Mouse (Mus musculus): ENCODE measurements around the gene Utrn. TPM values are rescaled to one million over a fixed set of nuclear protein-coding genes. Genes with fewer than 3 reads are reported as not detected.
A peak's percentile ranks its signal among the peaks of the same experiment; 100 is the strongest.

Gene Utrn
- polyA plus RNA-seq, 1 experiment = 13.9 TPM

DNA sequence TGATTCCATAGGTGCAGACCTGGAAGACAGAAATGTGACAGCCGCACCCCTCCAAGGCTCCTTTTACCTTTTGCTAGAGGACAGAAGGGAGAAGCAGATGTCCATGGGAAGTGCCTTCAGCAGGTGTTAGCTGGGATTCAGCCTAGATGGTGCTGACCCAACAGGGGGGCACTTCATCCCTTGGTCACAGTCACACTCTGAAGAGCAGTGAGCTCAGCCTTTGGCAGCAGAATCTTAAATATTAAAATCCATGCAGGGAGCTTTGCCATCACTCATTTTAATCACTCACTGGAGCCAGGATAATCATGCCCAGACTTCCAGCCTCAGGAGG is 72.7 kb downstream of the Utrn start:
- Histone ChIP-seq H3K27me3 (ENCODE audit: control insufficient read depth, insufficient read depth, insufficient read length) (no peaks in the 10 kb centered on the region), H3ac (ENCODE audit: control insufficient read depth, insufficient read length) (no peak overlapping the region), H3K4me2 (ENCODE audit: low read depth) (no peak overlapping the region), H3K4me3 (no peak overlapping the region), H3K36me3 (ENCODE audit: control insufficient read depth, insufficient read depth) (no peaks in the 10 kb centered on the region), H3K79me2 (ENCODE audit: control insufficient read depth, insufficient read depth) (peaks cover 97% of the 10 kb centered on the region)
- TF ChIP-seq TCF3 (IDR thresholded peaks at IDR 0.05; ENCODE audit: insufficient read length, low read depth) (no peak), USF1 (IDR thresholded peaks at IDR 0.05; ENCODE audit: low read depth) (no peak), E2F4 (IDR thresholded peaks at IDR 0.05; ENCODE audit: insufficient read depth) (no peak), POLR2A (IDR thresholded peaks at IDR 0.05; ENCODE audit: insufficient read length, low read depth) (no peak), MAX (IDR thresholded peaks at IDR 0.05; ENCODE audit: low read depth) (no peak), CEBPB (IDR thresholded peaks at IDR 0.05; ENCODE audit: insufficient read depth, poor library complexity, severe bottlenecking) (no peak), MYOG (IDR thresholded peaks at IDR 0.05; ENCODE audit: control insufficient read depth in 1 of 3, insufficient read depth in 1 of 3, insufficient read length in 2 of 3, low read depth in 2 of 3) (no peak), REST (IDR thresholded peaks at IDR 0.05; ENCODE audit: insufficient read depth, insufficient read length) (no peak)

DNA sequence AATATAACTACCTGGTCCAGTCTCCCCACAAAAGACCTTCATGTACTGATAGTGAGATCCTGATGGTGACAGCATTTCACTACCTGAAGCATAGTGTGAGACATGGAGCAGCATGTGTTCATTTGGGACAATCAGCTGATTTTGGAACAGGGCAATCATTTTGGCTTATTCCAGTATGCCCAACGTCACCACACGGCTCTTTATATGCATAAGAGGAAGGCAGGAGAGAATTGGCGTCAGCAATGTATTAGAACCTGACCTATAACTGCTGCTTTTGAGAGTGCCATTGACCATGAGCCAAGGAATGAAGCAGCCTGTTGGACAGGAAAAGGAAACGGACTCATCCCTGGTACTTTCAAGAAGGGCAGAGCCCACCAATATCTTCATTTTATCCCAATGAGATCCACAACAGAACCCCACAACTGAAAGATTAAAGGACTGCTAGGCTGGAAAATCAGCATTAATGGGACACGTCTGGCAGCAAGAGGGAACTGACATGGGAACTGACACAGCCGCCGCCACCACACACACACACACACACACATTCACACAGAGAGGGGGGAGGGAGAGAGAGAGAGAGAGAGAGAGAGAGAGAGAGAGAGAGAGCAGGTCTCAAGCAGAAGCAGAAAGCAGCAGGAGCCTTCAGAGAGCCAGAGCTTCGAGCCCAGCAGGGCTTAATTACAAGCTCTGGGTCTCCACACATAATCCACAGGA is 73.2 kb downstream of the Utrn start:
- TF ChIP-seq TCF3 (IDR thresholded peaks at IDR 0.05; ENCODE audit: insufficient read length, low read depth) (no peak), SRF (IDR thresholded peaks at IDR 0.05; ENCODE audit: control insufficient read depth, insufficient read length, low read depth) (no peak), CEBPB (IDR thresholded peaks at IDR 0.05; ENCODE audit: insufficient read depth, poor library complexity, severe bottlenecking) (no peak), E2F4 (IDR thresholded peaks at IDR 0.05; ENCODE audit: insufficient read depth) (no peak), MYOD1 (IDR thresholded peaks at IDR 0.05; ENCODE audit: control insufficient read depth in 1 of 3, insufficient read length in 2 of 3, low read depth in 2 of 3) (no peak), TCF12 (IDR thresholded peaks at IDR 0.05; ENCODE audit: insufficient read depth, poor library complexity, severe bottlenecking) (no peak), POLR2A (IDR thresholded peaks at IDR 0.05; ENCODE audit: insufficient read length, low read depth) (no peak), POLR2AphosphoS2 (IDR thresholded peaks at IDR 0.05; ENCODE audit: insufficient read length, low read depth) (no peak), REST (IDR thresholded peaks at IDR 0.05; ENCODE audit: insufficient read depth, insufficient read length) (no peak), USF1 (IDR thresholded peaks at IDR 0.05; ENCODE audit: low read depth) (no peak), MYOG (IDR thresholded peaks at IDR 0.05; ENCODE audit: control insufficient read depth in 1 of 3, insufficient read depth in 1 of 3, insufficient read length in 2 of 3, low read depth in 2 of 3) (no peak), MAX (IDR thresholded peaks at IDR 0.05; ENCODE audit: low read depth) (no peak)

DNA sequence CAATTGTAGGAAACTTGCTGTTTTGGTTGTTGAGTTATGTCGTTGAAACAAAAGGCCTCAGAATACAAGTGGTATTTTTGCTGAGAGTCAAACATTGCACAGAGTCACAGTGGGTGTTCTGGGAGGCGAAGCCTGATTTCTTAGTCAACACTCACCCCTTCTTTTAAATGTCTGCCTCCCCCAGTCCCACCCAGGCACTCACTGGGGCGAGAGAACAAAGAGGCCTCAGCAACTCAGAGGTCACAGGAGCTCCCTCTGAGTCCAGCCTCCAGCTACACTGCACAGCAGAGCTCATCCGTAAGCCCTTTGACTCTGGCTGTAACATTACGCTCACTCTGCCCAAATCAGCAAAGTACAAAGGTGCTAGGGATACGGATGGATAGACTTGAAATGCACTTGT is 77.1 kb downstream of the Utrn start:
- Histone ChIP-seq H3ac (ENCODE audit: control insufficient read depth, insufficient read length) (no peak overlapping the region), H3K36me3 (ENCODE audit: control insufficient read depth, insufficient read depth) (no peaks in the 10 kb centered on the region)
- TF ChIP-seq SRF (IDR thresholded peaks at IDR 0.05; ENCODE audit: control insufficient read depth, insufficient read length, low read depth) (no peak), CEBPB (IDR thresholded peaks at IDR 0.05; ENCODE audit: insufficient read depth, poor library complexity, severe bottlenecking) (no peak), REST (IDR thresholded peaks at IDR 0.05; ENCODE audit: insufficient read depth, insufficient read length) (no peak), POLR2AphosphoS2 (IDR thresholded peaks at IDR 0.05; ENCODE audit: insufficient read length, low read depth) (no peak), TCF12 (IDR thresholded peaks at IDR 0.05; ENCODE audit: insufficient read depth, poor library complexity, severe bottlenecking) (no peak), MYOD1 (IDR thresholded peaks at IDR 0.05; ENCODE audit: control insufficient read depth in 1 of 3, insufficient read length in 2 of 3, low read depth in 2 of 3) (no peak), TCF3 (IDR thresholded peaks at IDR 0.05; ENCODE audit: insufficient read length, low read depth) (no peak), POLR2A (IDR thresholded peaks at IDR 0.05; ENCODE audit: insufficient read length, low read depth) (no peak), E2F4 (IDR thresholded peaks at IDR 0.05; ENCODE audit: insufficient read depth) (no peak), USF1 (IDR thresholded peaks at IDR 0.05; ENCODE audit: low read depth) (no peak), MYOG (IDR thresholded peaks at IDR 0.05; ENCODE audit: control insufficient read depth in 1 of 3, insufficient read depth in 1 of 3, insufficient read length in 2 of 3, low read depth in 2 of 3) (no peak), MAX (IDR thresholded peaks at IDR 0.05; ENCODE audit: low read depth) (no peak)

More for the DNA sequence above, 73.2 kb downstream of the Utrn start:
- peaks cover 97% of the 10 kb centered on the region for H3K79me2 ChIP-seq (ENCODE audit: control insufficient read depth, insufficient read depth)
- no peak overlapping the region for H3K4me2 ChIP-seq (ENCODE audit: low read depth)
- no peaks in the 10 kb centered on the region for H3K27me3 ChIP-seq (ENCODE audit: control insufficient read depth, insufficient read depth, insufficient read length)
- H3ac ChIP-seq (ENCODE audit: control insufficient read depth, insufficient read length) = no peak overlapping the region
- H3K36me3 ChIP-seq (ENCODE audit: control insufficient read depth, insufficient read depth) = no peaks in the 10 kb centered on the region
- H3K4me3 ChIP-seq = no peak overlapping the region

DNA sequence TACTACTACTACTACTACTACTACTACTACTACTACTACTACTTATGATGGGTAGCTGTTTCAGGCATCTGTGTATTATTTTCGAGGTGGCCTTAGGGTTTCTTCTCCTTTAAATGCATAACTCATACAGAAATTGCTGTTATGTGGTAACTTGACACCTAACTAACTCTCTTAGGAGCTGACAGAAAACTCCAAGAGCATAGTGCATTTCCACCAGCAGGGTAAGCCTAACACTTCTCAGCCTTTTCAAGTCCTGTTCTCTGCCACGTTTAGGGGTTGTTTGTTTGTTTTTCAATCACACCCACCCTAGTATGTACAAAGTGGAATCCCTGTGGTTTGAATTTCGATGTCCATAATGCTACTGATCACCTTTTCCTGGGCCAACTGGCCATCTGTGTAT is 78.3 kb downstream of the Utrn start:
- Histone ChIP-seq H3K27me3 (ENCODE audit: control insufficient read depth, insufficient read depth, insufficient read length) (no peaks in the 10 kb centered on the region), H3K79me2 (ENCODE audit: control insufficient read depth, insufficient read depth) (peaks cover 90% of the 10 kb centered on the region), H3ac (ENCODE audit: control insufficient read depth, insufficient read length) (no peak overlapping the region), H3K36me3 (ENCODE audit: control insufficient read depth, insufficient read depth) (no peaks in the 10 kb centered on the region), H3K4me3 (no peak overlapping the region), H3K4me2 (ENCODE audit: low read depth) (no peak overlapping the region)
- TF ChIP-seq CEBPB (IDR thresholded peaks at IDR 0.05; ENCODE audit: insufficient read depth, poor library complexity, severe bottlenecking) (no peak), USF1 (IDR thresholded peaks at IDR 0.05; ENCODE audit: low read depth) (no peak), MYOG (IDR thresholded peaks at IDR 0.05; ENCODE audit: control insufficient read depth in 1 of 3, insufficient read depth in 1 of 3, insufficient read length in 2 of 3, low read depth in 2 of 3) (no peak), REST (IDR thresholded peaks at IDR 0.05; ENCODE audit: insufficient read depth, insufficient read length) (no peak)

More for the DNA sequence above, 77.1 kb downstream of the Utrn start:
- Histone ChIP-seq H3K79me2 (ENCODE audit: control insufficient read depth, insufficient read depth) (peaks cover 90% of the 10 kb centered on the region), H3K4me2 (ENCODE audit: low read depth) (no peak overlapping the region), H3K4me3 (no peak overlapping the region), H3K27me3 (ENCODE audit: control insufficient read depth, insufficient read depth, insufficient read length) (no peaks in the 10 kb centered on the region)

DNA sequence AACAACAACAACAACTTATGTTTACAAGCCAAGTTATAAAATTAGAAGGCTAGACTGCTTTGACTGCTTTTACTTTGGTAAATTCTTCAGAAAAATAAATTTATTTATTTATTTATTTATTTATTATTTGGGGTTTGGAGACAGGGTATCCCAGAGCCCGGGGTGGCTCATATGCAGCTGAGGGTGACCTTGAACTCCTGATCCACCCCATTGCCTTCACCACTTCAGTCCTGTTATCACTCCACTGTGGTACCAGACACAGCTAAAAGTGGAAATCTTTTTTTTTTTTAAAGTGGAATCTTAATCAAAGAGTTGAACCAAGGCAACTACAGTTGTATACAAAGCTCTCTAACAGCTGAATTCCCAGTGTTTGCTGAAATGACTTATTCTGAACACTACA is 80.6 kb downstream of the Utrn start:
- peaks cover 4% of the 10 kb centered on the region for H3K36me3 ChIP-seq (ENCODE audit: control insufficient read depth, insufficient read depth)
- no peak overlapping the region for H3ac ChIP-seq (ENCODE audit: control insufficient read depth, insufficient read length)
- no peaks in the 10 kb centered on the region for H3K27me3 ChIP-seq (ENCODE audit: control insufficient read depth, insufficient read depth, insufficient read length)
- H3K4me3 ChIP-seq = no peak overlapping the region
- peak overlapping the region; percentile 77 for H3K4me2 ChIP-seq (ENCODE audit: low read depth)
- TF ChIP-seq MYOG (IDR thresholded peaks at IDR 0.05; ENCODE audit: control insufficient read depth in 1 of 3, insufficient read depth in 1 of 3, insufficient read length in 2 of 3, low read depth in 2 of 3) (no peak), SRF (IDR thresholded peaks at IDR 0.05; ENCODE audit: control insufficient read depth, insufficient read length, low read depth) (no peak), TCF12 (IDR thresholded peaks at IDR 0.05; ENCODE audit: insufficient read depth, poor library complexity, severe bottlenecking) (no peak), POLR2A (IDR thresholded peaks at IDR 0.05; ENCODE audit: insufficient read length, low read depth) (no peak), MYOD1 (IDR thresholded peaks at IDR 0.05; ENCODE audit: control insufficient read depth in 1 of 3, insufficient read length in 2 of 3, low read depth in 2 of 3) (no peak)
- H3K79me2 ChIP-seq (ENCODE audit: control insufficient read depth, insufficient read depth) = peaks cover 78% of the 10 kb centered on the region

All from myocyte (in vitro differentiated cells).